Mouse (Mus musculus): ENCODE measurements around the gene Sdhaf1. TPM values are rescaled to one million over a fixed set of nuclear protein-coding genes. Genes with fewer than 3 reads are reported as not detected.
A peak's percentile ranks its signal among the peaks of the same experiment; 100 is the strongest.

Gene Sdhaf1
- 17.5 and 17.8 TPM in 2 replicates for polyA plus RNA-seq (2016; fragmentation: Nextera tagmentation; extraction: Ambion mirVana)

GRCm38 (mm10) chr7:30323795-30324194, at the start of gene Sdhaf1:
TSS of gene Sdhaf1 (minus strand) at chr7:30323895.
- H3K4me1 ChIP-seq: peaks cover 22% of the 10 kb centered on the region
- no peak for DNase-seq (ENCODE audit: low spot score)
- H3K27ac ChIP-seq (replicated peaks): peak within 1 kb of the TSS; percentile 90
- peak within 1 kb of the TSS; percentile 73 for H3K4me3 ChIP-seq
- peaks cover 14% of the 10 kb centered on the region for H3K36me3 ChIP-seq (replicated peaks)
- H3K27me3 ChIP-seq (replicated peaks; ENCODE audit: low read depth, poor library complexity, severe bottlenecking): no peaks in the 10 kb centered on the region
- peaks cover 5% of the 10 kb centered on the region; the same call in 1 of the 2 replicates for H3K9me3 ChIP-seq
- 75% methylated on average over 3 of the region's 3 CpGs for WGBS

GRCm38 (mm10) chr7:30367466-30367865, 43.8 kb upstream of the Sdhaf1 start:
- H3K27me3 ChIP-seq (replicated peaks; ENCODE audit: low read depth, poor library complexity, severe bottlenecking): peaks cover 33% of the 10 kb centered on the region
- WGBS: 79% methylated on average over 2 of the region's 2 CpGs
- no peak overlapping the region for H3K4me3 ChIP-seq
- no peak for DNase-seq (ENCODE audit: low spot score)
- H3K27ac ChIP-seq (replicated peaks): no peak overlapping the region
- no peaks in the 10 kb centered on the region for H3K36me3 ChIP-seq (replicated peaks)
- peaks cover 10% of the 10 kb centered on the region for H3K4me1 ChIP-seq
- H3K9me3 ChIP-seq: no peaks in the 10 kb centered on the region

DNA sequence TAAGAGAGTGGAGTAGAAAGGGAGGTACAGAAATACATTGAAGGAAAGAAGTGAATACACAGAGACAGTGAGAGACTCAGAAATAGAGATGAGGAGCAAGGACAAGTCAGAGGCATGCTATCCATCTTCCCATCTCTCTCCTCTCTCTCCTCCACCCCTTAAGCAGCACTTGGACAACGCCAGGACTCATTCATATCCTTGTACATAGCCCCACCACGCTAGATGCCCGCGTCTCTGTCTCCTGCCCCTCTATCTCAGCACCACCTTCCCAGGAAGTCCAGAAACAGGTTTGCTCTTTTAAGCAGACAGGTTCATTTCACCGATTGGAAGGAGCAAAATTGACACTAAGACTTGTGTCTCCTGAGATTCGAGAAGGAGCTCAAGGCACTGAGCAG, 39.6 kb upstream of the Sdhaf1 start:
- Histone ChIP-seq H3K27ac (replicated peaks) (no peak overlapping the region), H3K9me3 (no peaks in the 10 kb centered on the region), H3K36me3 (replicated peaks) (peaks cover 17% of the 10 kb centered on the region), H3K4me3 (peak overlapping the region; percentile 89), H3K27me3 (replicated peaks; ENCODE audit: low read depth, poor library complexity, severe bottlenecking) (peaks cover 33% of the 10 kb centered on the region), H3K4me1 (peaks cover 49% of the 10 kb centered on the region)
- DNase-seq (ENCODE audit: low spot score): no peak
- 70% methylated on average over 6 of the region's 6 CpGs for WGBS

- H3K27me3 ChIP-seq (replicated peaks; ENCODE audit: low read depth, poor library complexity, severe bottlenecking): peaks cover 33% of the 10 kb centered on the region
- peak within 1 kb of the TSS; percentile 87 for H3K27ac ChIP-seq (replicated peaks)
- peaks cover 21% of the 10 kb centered on the region for H3K36me3 ChIP-seq (replicated peaks)
- peak within 1 kb of the TSS; percentile 89 for H3K4me3 ChIP-seq
- no peaks in the 10 kb centered on the region for H3K9me3 ChIP-seq
- peaks cover 54% of the 10 kb centered on the region for H3K4me1 ChIP-seq
- DNase-seq (ENCODE audit: low spot score): peak; percentile 87
- 1% methylated on average over 55 of the region's 55 CpGs for WGBS
These were observed 39.1 kb upstream of the Sdhaf1 start, which contains the start of gene Lrfn3 for GRCm38 (mm10) chr7:30362652-30363343. TSS of gene Lrfn3 (minus strand) at chr7:30362772.

- peaks cover 54% of the 10 kb centered on the region for H3K4me1 ChIP-seq
- no peak overlapping the region for H3K27ac ChIP-seq (replicated peaks)
- no peaks in the 10 kb centered on the region for H3K9me3 ChIP-seq
- H3K27me3 ChIP-seq (replicated peaks; ENCODE audit: low read depth, poor library complexity, severe bottlenecking): peaks cover 23% of the 10 kb centered on the region
- H3K36me3 ChIP-seq (replicated peaks): peaks cover 32% of the 10 kb centered on the region
- WGBS: 91% methylated on average over 17 of the region's 17 CpGs
- H3K4me3 ChIP-seq: 0 out of 2 replicates have a peak overlapping the region, but pooled peaks have one; percentile 89
- DNase-seq (ENCODE audit: low spot score): no peak
These were observed 36.3 kb upstream of the Sdhaf1 start for GRCm38 (mm10) chr7:30360028-30360427.

DNA sequence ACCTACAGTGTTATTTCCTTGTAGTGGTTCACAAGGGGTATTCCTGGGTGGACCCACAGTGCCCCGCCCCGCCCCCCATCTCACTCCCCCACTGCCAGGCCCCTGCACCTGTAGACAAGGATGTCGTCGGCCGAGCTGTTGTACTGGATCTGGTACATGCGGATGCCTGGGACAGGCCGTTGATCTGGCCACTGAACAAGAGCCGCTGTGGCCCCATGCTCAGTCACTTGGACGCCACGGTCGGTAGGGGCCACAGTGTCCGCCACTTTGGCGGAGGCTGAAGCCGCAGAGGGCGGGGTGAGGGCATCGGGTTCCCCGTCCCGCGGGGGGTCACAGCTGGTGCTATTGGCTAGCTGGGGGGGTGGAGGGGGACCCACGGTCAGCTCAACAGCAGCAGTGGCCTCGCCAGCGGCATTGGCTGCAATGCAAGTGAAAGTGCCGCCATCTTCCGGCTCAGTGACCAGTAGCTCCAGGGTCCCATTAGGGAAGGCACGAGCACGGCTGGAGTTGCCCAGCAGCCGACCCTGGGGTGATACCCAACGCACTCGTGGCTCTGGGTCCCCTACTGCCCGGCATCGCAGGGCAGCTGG, 35.7 kb upstream of the Sdhaf1 start:
- peaks cover 60% of the 10 kb centered on the region for H3K4me1 ChIP-seq
- no peaks in the 10 kb centered on the region for H3K9me3 ChIP-seq
- DNase-seq (ENCODE audit: low spot score): no peak
- H3K27ac ChIP-seq (replicated peaks): no peak overlapping the region
- peaks cover 16% of the 10 kb centered on the region for H3K27me3 ChIP-seq (replicated peaks; ENCODE audit: low read depth, poor library complexity, severe bottlenecking)
- H3K36me3 ChIP-seq (replicated peaks): peaks cover 34% of the 10 kb centered on the region
- 0 out of 2 replicates have a peak overlapping the region, but pooled peaks have one; percentile 89 for H3K4me3 ChIP-seq
- WGBS: 86% methylated on average over 31 of the region's 31 CpGs

DNA sequence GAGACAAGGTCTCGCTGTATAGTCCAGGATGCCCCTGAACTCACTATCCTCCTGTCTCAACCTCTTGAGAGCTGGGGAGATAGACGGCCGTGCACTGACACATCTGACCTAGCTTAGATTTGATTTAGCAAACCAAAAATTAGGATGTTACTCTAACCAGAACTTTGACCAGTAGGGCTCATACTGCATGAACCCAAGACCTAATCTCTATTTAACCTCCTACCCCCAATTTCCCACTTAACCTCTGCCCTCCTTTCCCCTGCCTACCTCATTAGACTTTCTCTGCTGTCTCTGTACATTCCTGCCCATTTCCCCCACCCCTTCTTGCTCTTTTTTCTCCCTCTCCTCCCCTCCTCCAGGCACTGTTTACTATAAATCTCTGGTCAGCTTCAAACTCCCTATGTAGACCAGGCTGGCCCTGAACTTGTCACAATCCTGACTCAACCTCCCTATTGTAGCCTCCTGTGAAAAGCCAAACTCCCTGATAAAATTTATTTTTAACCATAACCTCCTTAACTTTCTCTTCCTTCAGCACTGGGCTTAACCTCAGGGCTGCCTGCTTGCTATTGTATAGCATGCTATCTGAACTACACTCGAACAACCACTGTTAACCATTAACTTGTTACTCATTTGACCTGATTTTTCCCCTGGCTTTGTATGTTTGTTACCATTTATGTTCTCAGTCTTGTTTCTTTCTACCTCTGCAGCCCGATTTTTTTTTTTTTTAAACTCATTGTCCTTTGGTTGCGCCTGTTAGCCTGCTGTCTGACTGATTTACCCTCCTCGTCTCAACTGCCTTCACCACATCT, 34.9 kb upstream of the Sdhaf1 start:
- Histone ChIP-seq H3K27me3 (replicated peaks; ENCODE audit: low read depth, poor library complexity, severe bottlenecking) (peaks cover 8% of the 10 kb centered on the region; the same call in 1 of the 2 replicates), H3K4me3 (no peak overlapping the region), H3K36me3 (replicated peaks) (peaks cover 34% of the 10 kb centered on the region), H3K4me1 (peaks cover 68% of the 10 kb centered on the region), H3K27ac (replicated peaks) (no peak overlapping the region), H3K9me3 (no peaks in the 10 kb centered on the region)
- 60% methylated on average over 7 of the region's 7 CpGs for WGBS
- no peak for DNase-seq (ENCODE audit: low spot score)

DNA sequence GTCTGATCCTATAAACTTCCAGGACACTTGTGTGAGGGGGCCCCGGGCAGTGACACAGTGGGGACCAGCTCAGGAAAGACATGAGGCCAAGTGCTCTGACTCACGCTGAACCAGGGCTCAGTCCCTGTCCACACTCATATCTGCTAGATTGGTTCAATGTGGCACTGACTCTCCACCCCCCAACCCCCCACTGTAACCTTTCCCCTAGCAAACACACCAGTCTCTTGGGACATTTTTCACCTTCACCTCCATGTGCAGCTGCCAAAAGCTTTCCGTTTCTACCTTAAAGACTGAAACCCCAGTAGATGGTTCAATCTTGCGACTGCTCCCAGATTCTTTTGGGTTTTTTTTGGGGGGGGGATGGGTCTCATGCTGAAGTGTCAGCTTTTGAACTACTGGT, 30.4 kb upstream of the Sdhaf1 start:
- Histone ChIP-seq H3K36me3 (replicated peaks) (peaks cover 17% of the 10 kb centered on the region), H3K4me1 (peaks cover 26% of the 10 kb centered on the region), H3K9me3 (no peaks in the 10 kb centered on the region), H3K27me3 (replicated peaks; ENCODE audit: low read depth, poor library complexity, severe bottlenecking) (peaks cover 11% of the 10 kb centered on the region), H3K4me3 (no peak overlapping the region), H3K27ac (replicated peaks) (no peak overlapping the region)
- no peak for DNase-seq (ENCODE audit: low spot score)
- WGBS: 55% methylated on average over 4 of the region's 4 CpGs

GRCm38 (mm10) chr7:30353279-30353822, 29.7 kb upstream of the Sdhaf1 start:
- H3K36me3 ChIP-seq (replicated peaks): peaks cover 17% of the 10 kb centered on the region
- WGBS: 18% methylated on average over 6 of the region's 6 CpGs
- DNase-seq (ENCODE audit: low spot score): peak; percentile 70
- H3K4me3 ChIP-seq: no peak overlapping the region
- peaks cover 21% of the 10 kb centered on the region for H3K4me1 ChIP-seq
- H3K27ac ChIP-seq (replicated peaks): no peak overlapping the region
- no peaks in the 10 kb centered on the region for H3K9me3 ChIP-seq
- H3K27me3 ChIP-seq (replicated peaks; ENCODE audit: low read depth, poor library complexity, severe bottlenecking): peaks cover 18% of the 10 kb centered on the region

DNA sequence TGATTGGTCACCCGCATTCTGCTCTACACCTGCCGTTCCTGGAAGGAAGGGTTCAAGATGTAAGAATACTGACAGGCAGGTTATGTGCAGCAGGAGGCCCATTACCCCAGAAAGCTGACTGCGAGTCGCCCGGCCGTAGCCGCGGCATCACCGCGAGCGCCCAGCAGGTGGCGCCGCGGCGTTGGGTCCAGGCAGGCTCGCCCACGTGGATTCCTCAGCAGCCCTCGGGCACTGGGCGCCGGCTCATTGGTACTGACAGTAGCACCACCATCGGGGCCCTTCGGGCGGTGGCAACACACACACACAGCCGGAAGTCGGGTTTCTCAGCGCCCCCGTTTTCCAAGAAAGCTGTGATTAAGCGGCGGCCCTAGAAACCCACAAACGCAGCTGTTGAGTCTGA, 24.1 kb upstream of the Sdhaf1 start:
- WGBS: 2% methylated on average over 30 of the region's 30 CpGs

DNA sequence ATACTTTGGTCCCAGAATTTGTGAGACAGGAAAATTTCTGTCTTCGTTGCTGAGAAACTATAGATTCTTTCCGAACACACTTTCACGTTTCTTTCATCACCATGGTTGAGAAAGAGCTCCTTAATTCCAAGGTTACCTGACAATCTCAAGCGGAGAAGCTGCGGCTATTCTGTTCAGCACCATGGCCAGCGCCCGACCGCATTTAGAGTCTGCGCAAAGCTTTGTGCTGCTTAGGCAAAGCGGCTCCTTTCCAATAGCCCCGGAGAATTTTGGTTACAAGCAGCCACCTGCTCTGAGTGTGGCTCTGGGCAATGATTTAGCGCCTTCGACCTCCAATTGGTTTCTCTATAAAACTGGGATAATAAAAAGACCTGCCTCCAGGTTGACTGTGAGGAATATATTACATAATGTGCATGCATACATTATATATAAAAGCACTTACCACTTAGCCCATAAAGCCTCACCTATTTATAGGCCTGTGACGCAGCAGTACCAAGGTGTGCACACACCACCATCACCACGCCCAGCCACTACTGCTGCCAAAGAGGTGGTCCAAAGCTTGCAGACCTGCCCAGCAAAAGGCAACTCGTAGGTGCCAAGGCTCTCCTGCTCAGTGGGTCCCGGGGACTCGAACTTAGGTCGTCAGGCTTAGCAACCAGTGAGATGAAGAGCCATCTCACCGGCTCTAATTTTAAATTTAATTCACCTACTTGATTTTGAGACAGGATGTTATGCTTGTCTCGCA, 23.1 kb upstream of the Sdhaf1 start:
- peak; percentile 85 for DNase-seq (ENCODE audit: low spot score)
- H3K27ac ChIP-seq (replicated peaks): no peak overlapping the region
- H3K4me3 ChIP-seq: no peak overlapping the region
- peaks cover 34% of the 10 kb centered on the region for H3K27me3 ChIP-seq (replicated peaks; ENCODE audit: low read depth, poor library complexity, severe bottlenecking)
- H3K4me1 ChIP-seq: peaks cover 11% of the 10 kb centered on the region
- H3K9me3 ChIP-seq: no peaks in the 10 kb centered on the region
- H3K36me3 ChIP-seq (replicated peaks): no peaks in the 10 kb centered on the region
- 28% methylated on average over 21 of the region's 21 CpGs for WGBS

More for the DNA sequence above, 24.1 kb upstream of the Sdhaf1 start:
- Histone ChIP-seq H3K9me3 (no peaks in the 10 kb centered on the region), H3K27me3 (replicated peaks; ENCODE audit: low read depth, poor library complexity, severe bottlenecking) (peaks cover 34% of the 10 kb centered on the region), H3K36me3 (replicated peaks) (no peaks in the 10 kb centered on the region), H3K27ac (replicated peaks) (no peak overlapping the region), H3K4me3 (0 out of 2 replicates have a peak overlapping the region, but pooled peaks have one; percentile 32), H3K4me1 (peaks cover 11% of the 10 kb centered on the region)
- DNase-seq (ENCODE audit: low spot score): peak; percentile 78
